Mouse (Mus musculus) kidney, adult 18-20 months (tissue): Measurements from ENCODE around the gene Sufu.

Experiments used
- DNase-seq: peaks from one replicate; pipeline ENCODE4 v3.0.0; 2021

The Sufu gene

GRCm38 (mm10) chr19:46470364-46471240, 73.9 kb downstream of the Sufu start:
- no peak for DNase-seq

GRCm38 (mm10) chr19:46471324-46472093, 74.8 kb downstream of the Sufu start:
- DNase-seq: no peak

- DNase-seq: no peak
Observed at GRCm38 (mm10) chr19:46477432-46477845, 80.7 kb downstream of the Sufu start.

DNA sequence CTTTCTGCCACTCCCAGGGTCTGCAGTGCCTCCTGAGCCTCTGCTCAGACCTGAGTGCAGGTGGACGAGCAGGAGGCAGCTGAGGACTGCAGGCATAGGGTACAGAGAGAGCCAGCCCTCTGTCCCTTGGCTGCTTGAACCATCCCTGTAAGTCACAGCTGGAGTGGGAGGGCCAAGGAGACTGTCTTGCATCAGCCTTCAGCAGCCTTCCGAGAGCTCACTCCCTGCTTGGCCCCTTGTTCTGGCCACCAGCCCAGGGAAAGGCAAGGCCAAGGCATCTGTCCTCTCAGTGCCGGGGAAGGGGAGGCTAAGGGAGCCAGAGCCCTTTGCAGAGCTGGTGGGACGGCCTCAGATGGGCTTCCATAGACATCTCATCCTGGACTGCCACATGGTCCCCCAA, 81.5 kb downstream of the Sufu start:
- no peak for DNase-seq

DNA sequence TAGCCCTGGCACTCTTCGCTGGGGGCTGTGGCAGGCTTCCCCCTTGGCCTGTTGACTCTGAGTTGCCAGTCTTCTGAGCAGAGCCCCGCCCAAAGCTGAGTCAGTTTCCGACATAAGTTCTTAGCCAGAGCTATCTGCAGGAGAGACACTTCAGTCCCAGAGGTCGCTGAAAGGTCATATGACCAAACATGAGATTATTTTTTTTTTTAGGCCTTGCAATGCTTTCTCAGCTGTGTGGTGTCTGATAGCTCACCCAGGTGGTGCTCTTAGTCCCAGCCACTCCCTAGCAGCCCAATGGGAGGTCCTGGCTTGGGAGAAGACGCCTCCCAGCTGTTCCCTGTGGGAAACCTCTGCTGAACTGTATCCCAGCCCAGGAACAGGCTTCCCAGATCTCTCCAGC, 82.1 kb downstream of the Sufu start:
- peak; percentile 62 for DNase-seq

DNA sequence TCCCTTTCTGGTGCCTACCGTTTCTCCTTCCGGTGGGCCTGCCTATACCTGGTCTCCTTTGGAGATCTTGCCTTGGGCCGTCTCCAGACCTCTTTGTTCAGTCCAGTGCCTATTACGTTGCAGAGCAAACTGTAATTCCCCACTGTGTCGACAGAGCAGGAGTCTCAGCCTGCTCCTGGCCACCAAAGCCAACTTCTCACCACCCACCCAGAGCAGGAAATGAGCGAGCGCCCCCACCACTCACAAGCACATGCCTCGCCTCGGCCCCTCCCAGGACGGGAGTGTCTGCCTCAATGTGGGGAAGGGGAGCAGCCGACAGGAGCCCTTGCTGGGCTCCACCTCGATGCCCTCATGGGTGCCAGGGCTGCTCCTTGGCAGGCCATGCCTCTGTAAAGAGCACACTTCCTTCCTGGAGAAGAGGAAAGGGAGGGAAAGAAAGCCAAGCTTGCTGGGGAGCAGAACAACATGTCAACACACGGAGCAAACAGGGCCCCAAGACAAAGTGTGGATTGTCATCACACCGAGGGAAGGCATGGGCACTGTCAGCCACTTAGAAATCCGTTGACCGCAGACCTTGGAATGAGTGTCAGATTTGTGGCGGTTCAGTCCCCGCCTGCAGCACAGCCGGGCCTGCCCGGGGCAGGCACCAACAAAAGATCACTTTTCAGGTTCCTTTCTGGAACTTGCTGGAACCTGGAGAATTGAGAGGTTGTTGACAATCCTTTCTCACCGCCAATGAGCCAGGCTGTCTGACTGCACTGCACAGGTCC, 82.8 kb downstream of the Sufu start:
- DNase-seq: no peak

GRCm38 (mm10) chr19:46480624-46481345, 84.1 kb downstream of the Sufu start:
- no peak for DNase-seq

- no peak for DNase-seq
Observed at GRCm38 (mm10) chr19:46481352-46481751, 84.7 kb downstream of the Sufu start.

GRCm38 (mm10) chr19:46481756-46482155, 85.1 kb downstream of the Sufu start:
- DNase-seq: no peak

DNA sequence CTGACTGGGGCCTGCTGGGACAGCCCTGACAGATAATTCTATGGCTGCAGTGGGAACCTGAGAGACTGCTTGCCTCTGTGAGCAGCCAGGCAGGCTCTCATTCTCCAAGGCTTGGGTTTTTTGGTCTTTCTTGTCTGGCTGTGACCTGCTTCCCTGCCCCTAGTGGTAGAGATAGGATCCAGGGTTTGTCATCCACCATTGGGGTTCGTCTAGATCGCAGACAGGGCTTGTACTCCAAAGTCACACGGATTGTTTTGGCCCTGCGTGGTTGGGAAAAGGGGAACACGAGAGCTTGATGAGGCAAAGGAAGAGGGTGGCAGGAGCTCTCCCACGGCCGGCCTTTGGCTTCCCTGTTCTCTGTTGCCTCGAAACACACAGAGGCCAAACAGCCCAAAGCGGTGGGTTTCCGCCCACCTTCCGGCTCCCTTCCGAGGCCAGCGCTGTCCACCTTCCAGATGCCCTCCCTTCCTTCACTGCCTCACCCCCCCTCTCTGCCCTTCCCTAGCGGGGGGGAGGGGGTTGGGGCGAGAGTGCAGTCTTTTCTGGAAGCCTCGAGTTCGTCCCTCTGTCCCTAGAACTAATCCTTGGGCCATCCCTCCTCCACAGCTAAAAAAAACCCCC, 86.3 kb downstream of the Sufu start:
- no peak for DNase-seq

DNA sequence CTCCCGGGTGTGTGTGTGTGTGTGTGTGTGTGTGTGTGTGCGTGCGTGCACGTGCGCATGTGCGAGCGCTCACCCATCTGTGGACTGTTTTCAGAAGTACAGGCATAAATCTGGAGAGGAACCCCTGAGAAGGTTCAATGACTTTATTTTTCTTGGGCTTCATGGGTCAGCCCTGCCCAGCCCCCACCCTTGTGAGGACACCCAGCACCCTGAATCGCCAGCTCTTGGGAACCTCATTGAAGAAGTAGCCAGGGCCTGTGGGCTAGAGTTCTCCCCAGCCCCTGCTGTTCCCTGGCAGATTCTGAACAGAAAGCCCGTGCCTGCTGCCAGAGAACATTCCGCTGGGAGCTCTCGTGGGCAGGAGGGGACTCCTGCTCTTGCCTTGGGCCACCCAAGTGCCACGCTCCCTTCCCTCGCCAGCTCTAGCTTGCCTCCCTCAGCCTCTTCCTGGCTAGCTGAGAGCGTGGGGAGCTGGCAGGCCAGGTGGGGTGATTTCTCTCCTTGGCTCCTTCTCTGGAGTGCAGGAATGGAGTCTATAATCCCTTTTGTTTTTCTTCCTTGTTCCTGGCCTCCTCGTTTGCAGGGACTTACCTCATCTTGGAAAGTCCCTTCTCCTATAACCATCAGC, 87.1 kb downstream of the Sufu start:
- peak; percentile 63 for DNase-seq

GRCm38 (mm10) chr19:46484518-46484917, 87.8 kb downstream of the Sufu start:
- peak; percentile 82 for DNase-seq

GRCm38 (mm10) chr19:46485847-46486246, 89.2 kb downstream of the Sufu start:
- DNase-seq: no peak

DNA sequence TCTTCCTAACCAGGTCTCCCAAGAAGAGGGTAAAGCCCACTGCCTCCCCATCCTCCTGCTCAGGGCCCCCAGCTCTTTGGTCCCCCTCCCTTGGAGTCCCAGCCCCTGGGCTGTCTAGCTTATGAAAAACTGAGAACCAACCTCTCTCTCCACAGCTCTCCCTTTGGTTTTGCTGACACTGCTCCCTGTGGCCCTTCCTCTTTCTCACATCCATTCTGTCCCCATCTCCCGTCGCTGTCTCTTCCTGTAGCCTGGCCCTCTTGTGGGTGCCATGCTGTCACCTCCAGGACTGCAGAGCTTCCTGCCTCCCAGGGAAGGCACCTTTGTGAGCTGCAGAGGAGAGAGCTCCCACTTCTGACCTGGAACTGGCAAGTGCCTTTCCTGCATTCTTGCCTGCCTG, 90.0 kb downstream of the Sufu start:
- no peak for DNase-seq

GRCm38 (mm10) chr19:46489448-46489847, 92.8 kb downstream of the Sufu start:
- DNase-seq: no peak

GRCm38 (mm10) chr19:46490634-46491033, 93.9 kb downstream of the Sufu start:
- DNase-seq: no peak

DNA sequence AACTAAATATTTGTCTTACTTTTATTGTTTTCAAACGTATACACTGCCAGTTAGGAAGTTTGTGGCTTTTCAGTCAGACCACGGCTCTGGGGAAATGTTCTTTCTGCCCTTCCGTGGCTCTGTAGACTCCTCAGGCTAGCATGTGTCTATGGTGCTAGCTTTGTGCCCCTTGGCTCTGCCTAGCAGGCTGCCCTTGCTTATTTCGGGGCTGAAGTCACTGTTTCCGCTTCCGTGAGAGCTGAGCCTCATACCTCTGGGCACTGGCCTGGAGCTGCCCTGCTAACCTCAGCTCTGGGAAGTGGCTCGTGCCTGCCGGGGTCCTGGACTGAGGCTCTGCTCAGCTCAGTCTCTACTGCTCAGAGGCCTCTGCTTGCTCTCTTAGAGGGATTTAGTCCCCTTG, 98.4 kb downstream of the Sufu start:
- DNase-seq: no peak

GRCm38 (mm10) chr19:46497230-46497629, 100.5 kb downstream of the Sufu start:
- DNase-seq: no peak

GRCm38 (mm10) chr19:46499539-46499835, 102.8 kb downstream of the Sufu start:
- no peak for DNase-seq

GRCm38 (mm10) chr19:46499836-46500580, 103.3 kb downstream of the Sufu start:
- DNase-seq: peak; percentile 97
